Mouse (Mus musculus) MEL (cell line): Measurements from ENCODE around the gene Psen2. TPM values are rescaled to one million over a fixed set of nuclear protein-coding genes. Genes with fewer than 3 reads are reported as not detected.

Source experiments
- DNase-seq: peaks from one replicate; pipeline ENCODE4 v3.0.0; 2011; ENCODE audit warnings: low read depth, low spot score
- H3K27ac ChIP-seq: 2 replicates; pipeline ENCODE4 v1.5.1; 2012; ENCODE audit warnings: low read depth, mild to moderate bottlenecking, control low read depth, low read length, moderate library complexity; ENCODE audit not compliant: control insufficient read depth
- H3K27me3 ChIP-seq, 2 experiments: fragments of 150-350 bp in 1 of 2; sonication (generic) in 1 of 2; 2 replicates each; pipeline ENCODE4 v1.6.1; 2012; ENCODE audit warnings: low read length in 2 of 2, mild to moderate bottlenecking in 2 of 2, improper control_type of control experiment in 1 of 2, moderate library complexity in 1 of 2; ENCODE audit not compliant: insufficient read depth in 2 of 2, control insufficient read depth in 1 of 2
- H3K36me3 ChIP-seq, 2 experiments: 2 replicates each; pipeline ENCODE4 v1.6.1; 2012 to 2014; ENCODE audit warnings: low read length in 2 of 2, improper control_type of control experiment in 1 of 2, inconsistent platforms in 1 of 2, mild to moderate bottlenecking in 1 of 2; ENCODE audit not compliant: insufficient read depth in 2 of 2, control insufficient read depth in 1 of 2
- H3K4me1 ChIP-seq, 2 experiments: fragments of 150-350 bp in 1 of 2; sonication (generic) in 1 of 2; 2 replicates each; pipeline ENCODE4 v1.6.1; 2012; ENCODE audit warnings: low read length in 2 of 2, improper control_type of control experiment in 1 of 2, mild to moderate bottlenecking in 1 of 2; ENCODE audit not compliant: insufficient read depth in 2 of 2, control insufficient read depth in 1 of 2
- H3K4me3 ChIP-seq, 2 experiments: fragments of 150-350 bp in 1 of 2; sonication (generic) in 1 of 2; 2 replicates each; pipeline ENCODE4 v1.5.1; 2012; ENCODE audit warnings: low read depth in 2 of 2, low read length in 2 of 2, mild to moderate bottlenecking in 2 of 2, moderate library complexity in 2 of 2, control low read depth in 1 of 2, improper control_type of control experiment in 1 of 2; ENCODE audit not compliant: control insufficient read depth in 1 of 2, insufficient read depth in 1 of 2
- H3K79me2 ChIP-seq: 2 replicates; pipeline ENCODE4 v1.6.1; 2012; ENCODE audit warnings: mild to moderate bottlenecking, low read length, moderate library complexity; ENCODE audit not compliant: control insufficient read depth, poor library complexity, insufficient read depth
- H3K9ac ChIP-seq: 2 replicates; pipeline ENCODE4 v1.6.1; 2012; ENCODE audit warnings: low read depth, mild to moderate bottlenecking, control low read depth, low read length, moderate library complexity; ENCODE audit not compliant: control insufficient read depth, poor library complexity, severe bottlenecking
- H3K9me3 ChIP-seq: fragments of 150-350 bp; sonication (generic); replicated peaks from 2 replicates; pipeline ENCODE4 v1.6.1; 2012; ENCODE audit warnings: mild to moderate bottlenecking, low read length, improper control_type of control experiment, moderate library complexity; ENCODE audit not compliant: insufficient read depth
- BHLHE40 ChIP-seq: IDR thresholded peaks from 2 replicates; pipeline ENCODE4 v1.6.1; 2012; ENCODE audit warnings: low read depth, mild to moderate bottlenecking, inconsistent platforms, low read length, improper control_type of control experiment, borderline replicate concordance
- CHD1 ChIP-seq: IDR thresholded peaks from 2 replicates; pipeline ENCODE4 v1.6.1; 2012; ENCODE audit warnings: low read depth, mild to moderate bottlenecking, inconsistent platforms, low read length, improper control_type of control experiment
- CTCF ChIP-seq, 3 experiments: IDR thresholded peaks in 2 of 3; conservative IDR thresholded peaks in 1 of 3; 2 replicates each; pipeline ENCODE4 v1.5.1; 2011 to 2012; ENCODE audit warnings: low read length in 3 of 3, low read depth in 2 of 3, mild to moderate bottlenecking in 2 of 3, improper control_type of control experiment in 1 of 3, inconsistent platforms in 1 of 3, mixed read lengths in 1 of 3, moderate library complexity in 1 of 3; ENCODE audit not compliant: control insufficient read depth in 1 of 3, insufficient read depth in 1 of 3, poor library complexity in 1 of 3, severe bottlenecking in 1 of 3
- ELF1 ChIP-seq: IDR thresholded peaks from 2 replicates; pipeline ENCODE4 v1.6.1; 2014; ENCODE audit warnings: low read depth, mild to moderate bottlenecking, inconsistent platforms, low read length, improper control_type of control experiment, moderate library complexity
- ETS1 ChIP-seq: IDR thresholded peaks from 2 replicates; pipeline ENCODE4 v1.6.1; 2012; ENCODE audit warnings: low read depth, mild to moderate bottlenecking, inconsistent platforms, low read length, improper control_type of control experiment, moderate library complexity
- HCFC1 ChIP-seq: IDR thresholded peaks from 2 replicates; pipeline ENCODE4 v1.6.1; 2012; ENCODE audit warnings: low read depth, mild to moderate bottlenecking, inconsistent platforms, low read length, improper control_type of control experiment, moderate library complexity
- JUND ChIP-seq: IDR thresholded peaks from 2 replicates; pipeline ENCODE4 v1.6.1; 2011; ENCODE audit warnings: low read depth, mild to moderate bottlenecking, improper control_type of control experiment, low read length
- MEF2A ChIP-seq: IDR thresholded peaks from 2 replicates; pipeline ENCODE4 v1.6.1; 2014; ENCODE audit warnings: low read depth, mild to moderate bottlenecking, inconsistent platforms, low read length, improper control_type of control experiment; ENCODE audit not compliant: poor library complexity, insufficient replicate concordance, severe bottlenecking; ENCODE audit errors: extremely low read depth
- MYB ChIP-seq: IDR thresholded peaks from 2 replicates; pipeline ENCODE4 v1.6.1; 2011; ENCODE audit warnings: mild to moderate bottlenecking, low read depth, low read length, improper control_type of control experiment
- NELFE ChIP-seq: IDR thresholded peaks from 2 replicates; pipeline ENCODE4 v1.6.1; 2011; ENCODE audit warnings: low read depth, low read length, improper control_type of control experiment
- NRF1 ChIP-seq: IDR thresholded peaks from 2 replicates; pipeline ENCODE4 v1.6.1; 2014; ENCODE audit warnings: low read depth, mild to moderate bottlenecking, inconsistent platforms, low read length, improper control_type of control experiment, moderate library complexity; ENCODE audit not compliant: poor library complexity, insufficient read depth, severe bottlenecking
- POLR2A ChIP-seq, 2 experiments: IDR thresholded peaks; 2 replicates each; pipeline ENCODE4 v1.6.1; 2011 to 2012; ENCODE audit warnings: low read length in 2 of 2, mild to moderate bottlenecking in 2 of 2, control low read depth in 1 of 2, improper control_type of control experiment in 1 of 2, low read depth in 1 of 2, moderate library complexity in 1 of 2; ENCODE audit not compliant: control insufficient read depth in 1 of 2, insufficient read depth in 1 of 2, poor library complexity in 1 of 2
- POLR2AphosphoS5 ChIP-seq: IDR thresholded peaks from 2 replicates; pipeline ENCODE4 v1.6.1; 2012; ENCODE audit warnings: low read depth, borderline replicate concordance, mild to moderate bottlenecking, inconsistent platforms, low read length, moderate library complexity, mixed read lengths
- RCOR1 ChIP-seq: IDR thresholded peaks from 2 replicates; pipeline ENCODE4 v1.6.1; 2012; ENCODE audit warnings: low read depth, mild to moderate bottlenecking, inconsistent platforms, low read length, improper control_type of control experiment
- SIN3A ChIP-seq: IDR thresholded peaks from 2 replicates; pipeline ENCODE4 v1.6.1; 2012; ENCODE audit warnings: low read length, improper control_type of control experiment, inconsistent platforms
- TCF12 ChIP-seq: IDR thresholded peaks from 2 replicates; pipeline ENCODE4 v1.6.1; 2014; ENCODE audit warnings: low read depth, mild to moderate bottlenecking, inconsistent platforms, low read length, improper control_type of control experiment, moderate library complexity
- UBTF ChIP-seq: IDR thresholded peaks from 2 replicates; pipeline ENCODE4 v1.6.1; 2012; ENCODE audit warnings: low read depth, mild to moderate bottlenecking, inconsistent platforms, low read length, improper control_type of control experiment, moderate library complexity, borderline replicate concordance; ENCODE audit not compliant: insufficient read depth
- USF1 ChIP-seq: IDR thresholded peaks from 2 replicates; pipeline ENCODE4 v1.6.1; 2014; ENCODE audit warnings: low read depth, mild to moderate bottlenecking, inconsistent platforms, low read length, improper control_type of control experiment, moderate library complexity
- USF2 ChIP-seq, 2 experiments: IDR thresholded peaks; 2 replicates each; pipeline ENCODE4 v1.6.1; 2011 to 2012; ENCODE audit warnings: improper control_type of control experiment in 2 of 2, low read length in 2 of 2, borderline replicate concordance in 1 of 2, inconsistent platforms in 1 of 2, low read depth in 1 of 2, mild to moderate bottlenecking in 1 of 2; ENCODE audit not compliant: insufficient read depth in 1 of 2
- ZC3H11A ChIP-seq: IDR thresholded peaks from 2 replicates; pipeline ENCODE4 v1.6.1; 2012; ENCODE audit warnings: low read depth, mild to moderate bottlenecking, inconsistent platforms, low read length, improper control_type of control experiment
- ZNF384 ChIP-seq: IDR thresholded peaks from 2 replicates; pipeline ENCODE4 v1.6.1; 2012; ENCODE audit warnings: low read depth, mild to moderate bottlenecking, inconsistent platforms, low read length, improper control_type of control experiment
- polyA plus RNA-seq, 2 experiments: library from polyadenylated mRNA; stranded (reverse) in 1 of 2; unstranded in 1 of 2; fragments of >175 nt in 1 of 2; fragments of >200 nt in 1 of 2; gene quantifications; 2 replicates each; pipeline versions ENCODE4 v1.2.1 to v1.2.4; 2012; ENCODE audit warnings: low replicate concordance in 2 of 2, low read depth in 1 of 2; ENCODE audit not compliant: insufficient read length in 2 of 2, insufficient read depth in 1 of 2, missing spikeins in 1 of 2
- total RNA-seq: library from RNA; depleted of rRNA; stranded (reverse); fragments of 300-350 nt; gene quantifications from 2 replicates; pipeline ENCODE4 v1.2.3, GENCODE M21; 2012

Psen2 gene
- total and polyA plus RNA-seq, 3 experiments, result 35.0 to 39.2 TPM; not detected in 1

DNA sequence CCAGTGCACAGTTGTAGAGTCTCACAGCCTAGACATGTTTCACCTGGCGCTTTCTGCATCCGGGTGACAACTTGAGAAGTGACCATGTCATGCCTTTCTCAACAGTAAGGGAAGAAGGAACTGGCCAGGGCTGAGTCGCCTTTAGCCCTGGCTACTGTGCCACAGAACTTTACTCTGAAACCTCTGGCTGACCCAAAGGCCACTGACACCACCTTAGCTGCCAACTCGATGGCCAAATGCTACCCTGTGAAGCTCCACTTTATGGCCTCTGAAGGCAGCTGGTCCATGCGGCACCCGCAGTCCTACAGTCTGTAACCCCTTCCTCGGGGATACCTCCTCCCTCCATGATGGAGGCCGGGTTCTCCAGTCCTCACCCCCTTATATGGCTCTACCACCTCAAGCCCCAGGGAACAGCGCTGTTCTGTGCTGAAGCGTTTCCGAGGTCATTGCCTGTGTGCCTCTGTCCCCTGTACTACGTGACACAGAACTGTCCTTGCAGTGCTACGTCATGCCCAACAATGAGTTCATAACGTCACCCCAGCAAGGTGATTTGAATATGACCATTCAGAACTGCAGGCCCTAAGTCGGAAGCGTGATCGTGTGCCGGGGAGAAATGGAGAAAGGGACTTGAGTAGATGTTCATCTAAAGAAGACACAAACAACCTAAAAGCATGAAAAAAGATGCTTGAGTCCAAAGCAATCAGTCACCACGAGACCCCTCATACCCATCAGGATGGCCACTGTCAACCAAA lies 42.3 kb downstream of the Psen2 start:
- no peak for DNase-seq
- Histone ChIP-seq H3K27me3 (no peaks in the 10 kb centered on the region), H3K27ac (no peak overlapping the region), H3K4me3 (no peak overlapping the region), H3K36me3 (no peaks in the 10 kb centered on the region), H3K79me2 (no peaks in the 10 kb centered on the region), H3K9ac (no peak overlapping the region), H3K4me1 (no peaks in the 10 kb centered on the region), H3K9me3 (no peaks in the 10 kb centered on the region)
- TF ChIP-seq ZNF384, result no peak
- no peak for TF ChIP-seq ELF1
- no peak for TF ChIP-seq NRF1
- no peak for TF ChIP-seq NELFE
- no peak for TF ChIP-seq USF1
- TF ChIP-seq MEF2A, result no peak

DNA sequence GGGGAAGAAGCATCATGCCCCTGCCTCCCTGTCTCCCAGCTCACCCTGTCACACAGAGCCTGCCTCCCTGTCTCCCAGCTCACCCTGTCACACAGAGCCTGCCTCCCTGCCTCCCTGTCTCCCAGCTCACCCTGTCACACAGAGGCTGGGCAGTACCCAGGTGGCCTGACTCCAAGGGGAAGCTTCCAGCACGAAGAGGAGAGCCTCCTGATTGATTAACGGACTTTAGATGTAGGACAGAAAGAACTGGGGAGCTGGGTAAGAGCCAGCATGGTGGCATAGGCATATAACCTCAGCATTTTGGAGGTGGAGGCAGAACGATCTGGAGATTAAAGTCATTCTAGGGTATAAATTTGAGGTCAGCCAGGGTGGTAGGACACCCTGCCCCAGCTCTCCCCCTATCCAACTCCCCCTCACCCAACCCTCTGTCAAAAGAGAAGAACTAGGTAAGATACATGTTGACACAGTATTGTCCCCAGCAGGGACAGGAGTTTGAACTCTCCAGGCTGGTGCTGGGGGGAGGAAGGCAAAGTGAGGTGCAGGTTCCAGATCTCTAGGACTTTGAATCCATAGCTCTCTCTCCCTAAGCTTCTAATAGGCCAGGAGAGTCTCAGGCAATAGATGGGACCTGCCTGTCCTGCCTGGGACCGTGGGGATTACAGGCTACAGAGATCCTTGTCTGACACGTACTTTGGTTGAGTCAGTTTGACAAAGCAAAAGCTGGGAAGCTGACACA lies 46.5 kb downstream of the Psen2 start:
- H3K9ac ChIP-seq, result no peak overlapping the region
- no peaks in the 10 kb centered on the region for H3K36me3 ChIP-seq
- no peaks in the 10 kb centered on the region for H3K79me2 ChIP-seq
- no peak for DNase-seq
- H3K9me3 ChIP-seq, result no peaks in the 10 kb centered on the region
- no peak for TF ChIP-seq POLR2AphosphoS5
- TF ChIP-seq CHD1, result no peak
- TF ChIP-seq BHLHE40, result no peak
- no peak for TF ChIP-seq ELF1
- no peak for TF ChIP-seq SIN3A
- no peak for TF ChIP-seq NELFE
- no peak for TF ChIP-seq TCF12
- TF ChIP-seq MYB, result no peak
- no peak for TF ChIP-seq CTCF (IDR thresholded peaks at IDR 0.05 in 2 of 3, conservative IDR thresholded peaks at IDR 0.05 in 1 of 3; ENCODE audit: control insufficient read depth in 1 of 3, insufficient read depth in 1 of 3, low read depth in 2 of 3, low read length in 3 of 3, poor library complexity in 1 of 3, severe bottlenecking in 1 of 3)
- TF ChIP-seq POLR2A (IDR thresholded peaks at IDR 0.05; ENCODE audit: control insufficient read depth in 1 of 2, insufficient read depth in 1 of 2, low read depth in 1 of 2, low read length in 2 of 2, poor library complexity in 1 of 2), result no peak
- no peak for TF ChIP-seq RCOR1
- TF ChIP-seq HCFC1, result no peak
- TF ChIP-seq ZC3H11A, result no peak
- no peak for TF ChIP-seq USF1
- no peak for TF ChIP-seq UBTF
- TF ChIP-seq USF2 (IDR thresholded peaks at IDR 0.05; ENCODE audit: borderline replicate concordance in 1 of 2, insufficient read depth in 1 of 2, low read depth in 1 of 2, low read length in 2 of 2), result no peak
- TF ChIP-seq ETS1, result no peak
- TF ChIP-seq JUND, result no peak
- no peaks in the 10 kb centered on the region for H3K4me1 ChIP-seq
- H3K4me3 ChIP-seq, result no peak overlapping the region
- no peak overlapping the region for H3K27ac ChIP-seq
- no peaks in the 10 kb centered on the region for H3K27me3 ChIP-seq
